Mouse (Mus musculus) G1E (cell line): ENCODE data around the gene Txnrd2.

Experiments used
- CTCF ChIP-seq: IDR thresholded peaks from 2 replicates; pipeline ENCODE4 v1.5.1; 2012; ENCODE audit warnings: low read depth, low read length, inconsistent platforms, mixed read lengths
- GATA1 ChIP-seq: IDR thresholded peaks from 2 replicates; pipeline ENCODE4 v1.6.1; 2012; ENCODE audit warnings: borderline replicate concordance, low read length, inconsistent platforms, mixed read lengths
- GATA2 ChIP-seq: IDR thresholded peaks from 2 replicates; pipeline ENCODE4 v1.6.1; 2012; ENCODE audit warnings: low read depth, low read length, inconsistent platforms, borderline replicate concordance
- TAL1 ChIP-seq: conservative IDR thresholded peaks from 2 replicates; pipeline ENCODE4 v1.6.1; 2012; ENCODE audit warnings: low read depth, low read length, inconsistent platforms, mixed read lengths

DNA sequence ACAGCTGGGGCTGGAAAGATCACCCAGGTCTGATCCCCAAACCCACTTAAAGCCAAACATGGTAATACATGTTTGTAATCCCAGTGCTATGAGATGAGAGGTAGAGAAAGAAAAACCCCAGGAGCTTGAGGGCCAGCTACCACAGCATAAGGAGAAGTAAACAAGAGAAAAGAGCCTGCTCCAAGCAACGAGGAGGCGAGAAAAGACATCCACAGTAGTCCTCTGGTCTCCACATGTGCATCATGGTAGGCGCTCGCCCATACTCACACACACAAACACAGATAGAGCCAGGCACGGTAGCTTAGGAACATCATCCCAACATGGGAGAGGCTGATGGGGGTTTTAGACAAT is 2.3 kb upstream of the Txnrd2 start:
- no peak for TF ChIP-seq GATA1
- no peak for TF ChIP-seq CTCF
- TF ChIP-seq TAL1 = no peak
- no peak for TF ChIP-seq GATA2
